Mouse (Mus musculus): ENCODE results near the gene Snap23. TPM values are rescaled to one million over a fixed set of nuclear protein-coding genes. Genes with fewer than 3 reads are reported as not detected.

Gene Snap23
- polyA plus RNA-seq, 1 experiment, result 0.89 TPM

DNA sequence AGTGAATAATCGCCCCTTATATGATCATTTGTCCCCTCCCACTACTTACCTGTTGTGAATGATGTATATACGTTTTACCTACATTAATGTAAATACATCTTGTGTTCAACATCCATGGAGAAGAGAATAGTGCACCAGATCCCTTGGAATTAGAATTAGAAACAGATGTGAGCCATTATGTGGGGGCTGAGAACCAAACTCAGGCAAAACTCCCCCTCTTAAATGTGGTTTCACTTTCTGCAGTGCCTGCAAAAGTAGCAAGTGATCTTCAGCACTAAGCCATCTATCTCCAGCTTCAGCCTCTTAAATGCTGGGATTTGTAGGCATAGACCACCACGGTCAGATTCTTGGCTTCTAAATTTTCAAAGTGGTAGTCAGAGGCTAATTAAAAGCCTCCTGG lies 7.7 kb downstream of the Snap23 start:
- peaks cover 31% of the 10 kb centered on the region for H3K4me1 ChIP-seq (ENCODE audit: control insufficient read depth)
- H3K36me3 ChIP-seq (ENCODE audit: control insufficient read depth), result peaks cover 13% of the 10 kb centered on the region
- TF ChIP-seq TAL1 (IDR thresholded peaks at IDR 0.05; ENCODE audit: low read length), result no peak
- no peak for TF ChIP-seq GATA1 (IDR thresholded peaks at IDR 0.05; ENCODE audit: low read length)
- no peak overlapping the region for H3K4me3 ChIP-seq (replicated peaks)
- no peaks in the 10 kb centered on the region for H3K27me3 ChIP-seq (ENCODE audit: control insufficient read depth)
- no peaks in the 10 kb centered on the region for H3K9me3 ChIP-seq (ENCODE audit: control insufficient read depth, low read length)

DNA sequence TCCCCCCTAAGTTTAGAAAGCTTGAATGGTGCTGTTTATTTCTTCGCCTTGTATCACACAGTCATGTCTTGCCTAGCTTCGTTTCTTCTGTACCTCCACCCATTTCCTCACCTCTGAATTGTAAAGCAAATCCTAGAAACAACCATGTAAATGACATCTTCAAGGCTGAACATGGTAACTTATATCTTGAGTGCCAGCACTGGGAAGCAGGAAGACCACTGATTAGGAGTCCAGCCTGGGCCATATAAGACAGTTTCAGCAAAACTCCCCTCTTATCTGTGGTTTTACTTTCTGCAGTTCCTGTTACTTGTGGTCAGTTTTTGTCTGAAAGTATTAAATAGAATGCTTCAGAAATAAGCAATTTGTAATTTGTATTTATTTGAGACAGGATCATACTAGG lies 8.5 kb downstream of the Snap23 start:
- H3K4me1 ChIP-seq (ENCODE audit: control insufficient read depth), result peaks cover 31% of the 10 kb centered on the region
- TF ChIP-seq TAL1 (IDR thresholded peaks at IDR 0.05; ENCODE audit: low read length), result no peak
- TF ChIP-seq GATA1 (IDR thresholded peaks at IDR 0.05; ENCODE audit: low read length), result no peak
- H3K36me3 ChIP-seq (ENCODE audit: control insufficient read depth), result peaks cover 13% of the 10 kb centered on the region
- H3K27me3 ChIP-seq (ENCODE audit: control insufficient read depth), result no peaks in the 10 kb centered on the region
- no peak overlapping the region for H3K4me3 ChIP-seq (replicated peaks)
- no peaks in the 10 kb centered on the region for H3K9me3 ChIP-seq (ENCODE audit: control insufficient read depth, low read length)

DNA sequence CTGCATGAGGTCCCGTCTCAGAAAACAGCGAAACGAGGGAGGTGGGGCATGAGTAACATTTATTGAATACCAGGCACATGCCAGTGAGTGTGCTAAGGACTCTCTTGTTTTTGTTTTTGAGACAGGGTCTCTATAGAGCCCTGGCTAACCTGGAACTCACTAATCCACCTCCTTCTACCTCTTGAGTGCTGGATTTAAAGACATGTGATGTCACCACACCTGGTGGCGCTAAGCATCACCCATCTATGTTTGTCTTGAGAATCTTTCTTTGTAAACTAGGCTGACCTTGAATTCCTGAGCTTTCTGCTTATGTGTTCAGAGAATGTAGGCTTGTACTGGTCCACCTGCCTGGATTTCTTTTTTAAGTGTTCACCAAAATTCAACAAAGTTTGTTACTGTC lies 10.3 kb downstream of the Snap23 start:
- Histone ChIP-seq H3K36me3 (ENCODE audit: control insufficient read depth) (peaks cover 10% of the 10 kb centered on the region), H3K4me3 (replicated peaks) (no peak overlapping the region), H3K4me1 (ENCODE audit: control insufficient read depth) (peaks cover 23% of the 10 kb centered on the region), H3K27me3 (ENCODE audit: control insufficient read depth) (no peaks in the 10 kb centered on the region), H3K9me3 (ENCODE audit: control insufficient read depth, low read length) (no peaks in the 10 kb centered on the region)
- TF ChIP-seq GATA1 (IDR thresholded peaks at IDR 0.05; ENCODE audit: low read length), result no peak
- TF ChIP-seq TAL1 (IDR thresholded peaks at IDR 0.05; ENCODE audit: low read length), result no peak

DNA sequence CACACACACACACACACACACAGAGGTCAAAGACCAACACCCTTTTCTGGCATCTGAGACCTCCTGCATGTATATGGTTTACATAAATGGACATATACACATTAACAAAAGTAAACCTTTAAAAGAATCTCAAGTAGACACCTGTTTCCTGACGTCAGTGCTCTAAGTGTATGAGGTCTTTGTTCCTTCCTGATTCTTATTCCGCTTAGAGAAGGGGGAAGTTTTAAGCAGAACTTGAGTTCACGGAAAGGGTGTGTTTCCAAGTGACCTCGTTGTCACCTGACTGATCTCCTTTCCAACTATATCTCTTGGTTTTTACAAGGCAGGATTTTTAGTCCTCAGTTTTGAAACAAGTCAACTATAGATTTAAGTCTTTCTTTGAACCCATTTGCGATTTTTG lies 10.8 kb downstream of the Snap23 start:
- Histone ChIP-seq H3K36me3 (ENCODE audit: control insufficient read depth) (peaks cover 10% of the 10 kb centered on the region), H3K9me3 (ENCODE audit: control insufficient read depth, low read length) (no peaks in the 10 kb centered on the region), H3K27me3 (ENCODE audit: control insufficient read depth) (no peaks in the 10 kb centered on the region), H3K4me1 (ENCODE audit: control insufficient read depth) (peaks cover 23% of the 10 kb centered on the region), H3K4me3 (replicated peaks) (no peak overlapping the region)
- no peak for TF ChIP-seq TAL1 (IDR thresholded peaks at IDR 0.05; ENCODE audit: low read length)
- TF ChIP-seq GATA1 (IDR thresholded peaks at IDR 0.05; ENCODE audit: low read length), result no peak

DNA sequence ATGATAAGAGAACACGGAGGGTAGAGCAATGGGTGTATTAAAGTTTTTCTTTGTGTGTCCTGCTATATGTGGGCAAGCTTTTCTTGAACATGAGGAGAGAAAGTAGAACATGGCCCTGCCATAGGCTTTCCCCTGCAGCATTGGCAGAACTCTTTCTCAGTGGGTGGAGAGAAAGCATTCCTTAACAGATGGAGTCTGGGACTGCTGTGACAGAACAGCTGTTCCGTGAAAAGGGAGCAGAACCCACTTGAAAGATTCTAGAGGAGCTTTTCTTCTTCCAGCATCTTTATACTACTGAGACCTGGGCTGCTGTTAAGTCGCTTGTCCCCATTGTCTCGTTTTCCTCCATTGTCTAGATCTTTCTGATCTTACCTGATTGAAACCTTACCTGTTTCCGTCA lies 22.3 kb downstream of the Snap23 start:
- Histone ChIP-seq H3K36me3 (ENCODE audit: control insufficient read depth) (peaks cover 55% of the 10 kb centered on the region), H3K4me1 (ENCODE audit: control insufficient read depth) (no peaks in the 10 kb centered on the region), H3K4me3 (replicated peaks) (no peak overlapping the region), H3K27me3 (ENCODE audit: control insufficient read depth) (no peaks in the 10 kb centered on the region), H3K9me3 (ENCODE audit: control insufficient read depth, low read length) (no peaks in the 10 kb centered on the region)
- no peak for TF ChIP-seq GATA1 (IDR thresholded peaks at IDR 0.05; ENCODE audit: low read length)
- TF ChIP-seq TAL1 (IDR thresholded peaks at IDR 0.05; ENCODE audit: low read length), result no peak

DNA sequence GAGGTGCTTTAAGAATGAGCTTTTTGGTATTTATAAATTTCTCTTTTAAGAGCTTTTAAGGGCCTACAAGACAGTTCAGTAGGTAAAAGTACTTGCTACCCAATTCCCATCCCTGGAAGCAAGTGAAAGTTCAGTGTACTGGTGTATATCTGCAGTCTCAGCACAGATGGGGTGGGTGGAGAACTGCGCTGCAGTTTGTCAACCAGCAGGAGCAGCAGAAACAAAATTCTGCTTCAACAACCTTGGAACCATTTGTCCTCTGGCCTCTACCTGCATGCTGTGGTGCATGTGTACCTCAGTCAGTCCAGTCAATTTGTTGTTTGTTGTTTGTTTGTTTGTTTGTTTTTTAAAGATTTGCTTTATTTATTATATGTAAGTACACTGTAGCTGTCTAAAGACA lies 24.8 kb downstream of the Snap23 start:
- TF ChIP-seq GATA1 (IDR thresholded peaks at IDR 0.05; ENCODE audit: low read length) (no peak), TAL1 (IDR thresholded peaks at IDR 0.05; ENCODE audit: low read length) (no peak)
- Histone ChIP-seq H3K4me3 (replicated peaks) (no peak overlapping the region), H3K36me3 (ENCODE audit: control insufficient read depth) (peaks cover 58% of the 10 kb centered on the region), H3K9me3 (ENCODE audit: control insufficient read depth, low read length) (no peaks in the 10 kb centered on the region), H3K4me1 (ENCODE audit: control insufficient read depth) (no peaks in the 10 kb centered on the region), H3K27me3 (ENCODE audit: control insufficient read depth) (no peaks in the 10 kb centered on the region)

DNA sequence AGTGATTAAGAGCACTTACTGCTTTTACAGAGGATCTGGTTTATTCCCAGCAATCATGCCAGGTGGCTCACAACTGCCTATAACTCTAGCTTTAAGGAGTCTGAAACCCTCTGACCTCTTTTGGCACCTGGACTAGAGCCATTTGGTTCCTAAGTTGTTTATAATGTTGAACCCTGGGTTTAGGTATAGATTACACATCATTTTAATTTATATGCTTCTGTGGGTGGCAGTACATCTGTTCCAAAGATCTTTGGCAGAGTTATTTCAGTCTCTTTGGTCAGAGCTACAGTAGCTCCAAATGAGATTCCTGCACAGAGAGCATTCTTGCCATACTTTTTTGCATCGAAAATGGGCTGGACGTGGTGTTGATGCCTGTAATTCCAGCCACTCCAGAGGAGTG lies 30.3 kb downstream of the Snap23 start:
- no peaks in the 10 kb centered on the region for H3K9me3 ChIP-seq (ENCODE audit: control insufficient read depth, low read length)
- TF ChIP-seq GATA1 (IDR thresholded peaks at IDR 0.05; ENCODE audit: low read length), result no peak
- no peak for TF ChIP-seq TAL1 (IDR thresholded peaks at IDR 0.05; ENCODE audit: low read length)
- H3K36me3 ChIP-seq (ENCODE audit: control insufficient read depth), result peaks cover 78% of the 10 kb centered on the region
- no peaks in the 10 kb centered on the region for H3K4me1 ChIP-seq (ENCODE audit: control insufficient read depth)
- no peaks in the 10 kb centered on the region for H3K27me3 ChIP-seq (ENCODE audit: control insufficient read depth)
- no peak overlapping the region for H3K4me3 ChIP-seq (replicated peaks)

DNA sequence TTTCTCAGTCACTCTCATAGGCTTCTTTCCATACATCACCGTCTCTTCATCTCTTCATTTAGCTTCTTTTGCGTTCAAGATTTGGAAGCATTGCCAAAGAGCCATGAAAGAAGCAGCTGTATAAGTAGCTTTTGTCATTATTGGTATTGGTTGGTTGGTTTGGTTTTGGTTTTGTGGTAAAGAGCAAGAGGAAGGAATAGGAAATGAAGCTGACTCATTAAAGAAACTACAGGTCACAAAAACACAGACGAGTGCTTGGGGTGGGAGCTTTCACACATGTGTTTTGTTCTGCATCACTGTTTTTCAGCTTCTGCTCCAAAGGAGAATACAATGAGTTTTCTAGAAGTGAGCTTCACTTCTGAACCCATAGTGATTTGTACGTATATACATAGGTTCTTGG lies 32.0 kb downstream of the Snap23 start:
- H3K4me3 ChIP-seq (replicated peaks), result no peak overlapping the region
- no peaks in the 10 kb centered on the region for H3K9me3 ChIP-seq (ENCODE audit: control insufficient read depth, low read length)
- H3K27me3 ChIP-seq (ENCODE audit: control insufficient read depth), result no peaks in the 10 kb centered on the region
- no peak for TF ChIP-seq TAL1 (IDR thresholded peaks at IDR 0.05; ENCODE audit: low read length)
- no peak for TF ChIP-seq GATA1 (IDR thresholded peaks at IDR 0.05; ENCODE audit: low read length)
- H3K4me1 ChIP-seq (ENCODE audit: control insufficient read depth), result no peaks in the 10 kb centered on the region
- peaks cover 87% of the 10 kb centered on the region for H3K36me3 ChIP-seq (ENCODE audit: control insufficient read depth)

DNA sequence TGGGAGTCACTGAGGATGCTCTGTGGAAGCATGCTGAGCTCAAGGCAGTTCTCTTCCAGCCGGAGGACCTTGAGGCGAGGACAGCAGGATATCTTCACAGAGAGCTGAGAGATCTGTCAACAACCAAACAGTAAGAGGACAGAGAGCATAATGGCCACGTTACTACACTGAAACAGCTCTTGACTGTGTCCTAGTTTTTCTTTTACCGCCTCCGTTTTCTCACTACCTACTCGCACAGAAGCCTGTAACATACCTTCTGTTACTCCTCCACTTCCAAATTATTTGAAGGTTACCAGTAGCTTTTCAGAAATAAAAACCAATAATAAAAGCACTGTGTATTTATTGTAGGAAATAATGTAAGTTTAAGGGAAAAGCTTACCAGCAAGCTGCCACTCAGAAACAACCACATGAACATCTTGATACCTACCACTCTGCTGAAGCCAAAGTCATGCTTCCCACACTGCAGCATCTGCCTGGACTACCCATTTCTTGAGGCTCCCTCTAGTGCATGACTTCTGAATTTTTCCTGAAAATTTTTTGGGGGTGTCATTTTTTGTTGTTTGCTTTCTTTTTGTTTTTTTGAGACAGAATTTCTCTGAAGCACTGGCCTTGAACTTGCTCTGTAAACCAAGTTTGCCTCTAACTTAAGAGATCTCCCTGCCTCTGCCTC lies 38.7 kb downstream of the Snap23 start:
- Histone ChIP-seq H3K4me1 (ENCODE audit: control insufficient read depth) (peaks cover 30% of the 10 kb centered on the region), H3K36me3 (ENCODE audit: control insufficient read depth) (peaks cover 54% of the 10 kb centered on the region), H3K9me3 (ENCODE audit: control insufficient read depth, low read length) (no peaks in the 10 kb centered on the region), H3K27me3 (ENCODE audit: control insufficient read depth) (no peaks in the 10 kb centered on the region), H3K4me3 (replicated peaks) (no peak overlapping the region)
- TF ChIP-seq GATA1 (IDR thresholded peaks at IDR 0.05; ENCODE audit: low read length) (no peak), TAL1 (IDR thresholded peaks at IDR 0.05; ENCODE audit: low read length) (no peak)

Measured in erythroblast, embryonic 14.5 days (primary cell).